Mouse (Mus musculus) intestine, postnatal 0 days (tissue): ENCODE results near the gene Amigo3. TPM values are rescaled to one million over a fixed set of nuclear protein-coding genes. Genes with fewer than 3 reads are reported as not detected.

Experiments used
- ATAC-seq: fragments of 200-750 bp; cut with Nextera tagmentation; 2 replicates; pipeline ENCODE4 v1.8.0; 2017; ENCODE audit warnings: mild to moderate bottlenecking, moderate TSS enrichment, moderate library complexity
- H3K27ac ChIP-seq: fragments of 300-500 bp; sonication (generic); 2 replicates; pipeline ENCODE4 v1.5.1; 2014; ENCODE audit warnings: mild to moderate bottlenecking, low read depth, low read length, moderate library complexity
- H3K27me3 ChIP-seq: fragments of 300-500 bp; sonication (generic); replicated peaks from 2 replicates; pipeline ENCODE4 v1.6.1; 2014; ENCODE audit warnings: low read length, mixed read lengths; ENCODE audit not compliant: control insufficient read depth, insufficient read depth
- H3K36me3 ChIP-seq: fragments of 300-500 bp; sonication (generic); 2 replicates; pipeline ENCODE4 v1.6.1; 2014; ENCODE audit warnings: mild to moderate bottlenecking, moderate library complexity; ENCODE audit not compliant: control insufficient read depth, insufficient read depth
- H3K4me1 ChIP-seq: fragments of 300-500 bp; sonication (generic); replicated peaks from 2 replicates; pipeline ENCODE4 v1.6.1; 2014; ENCODE audit warnings: antibody characterized with exemption, low read length, mixed read lengths; ENCODE audit not compliant: control insufficient read depth, insufficient read depth
- H3K4me2 ChIP-seq: fragments of 300-500 bp; sonication (generic); replicated peaks from 2 replicates; pipeline ENCODE4 v1.6.1; 2014; ENCODE audit warnings: low read depth, mild to moderate bottlenecking, moderate library complexity
- H3K4me3 ChIP-seq: fragments of 300-500 bp; sonication (generic); 2 replicates; pipeline ENCODE4 v1.5.1; 2014; ENCODE audit warnings: low read depth, low read length
- H3K9ac ChIP-seq: fragments of 300-500 bp; sonication (generic); 2 replicates; pipeline ENCODE4 v1.6.1; 2014; ENCODE audit warnings: mild to moderate bottlenecking, low read depth, low read length
- H3K9me3 ChIP-seq: fragments of 300-500 bp; sonication (generic); 2 replicates; pipeline ENCODE4 v1.6.1; 2016; ENCODE audit warnings: mixed run types; ENCODE audit not compliant: control insufficient read depth
- CTCF ChIP-seq: sonication (generic); IDR thresholded peaks from 2 replicates; pipeline ENCODE4 v1.5.1; 2016; ENCODE audit warnings: low read depth, mild to moderate bottlenecking, control low read depth, antibody characterized with exemption, moderate library complexity
- WGBS: fragments of 180-500 bp; shearing (Covaris S2); extraction: QIAGEN DNeasy Blood & Tissue Kit; methylation state at CpG from one replicate; pipeline ENCODE4 v1.1.7; 2014; 5-methylcytosine and 5-hydroxymethylcytosine counted together
- polyA plus RNA-seq: library from polyadenylated mRNA; unstranded; fragments of >200 nt; fragmentation: Nextera tagmentation; extraction: Ambion mirVana; gene quantifications from 2 replicates; pipeline ENCODE4 v1.2.1, GENCODE M21; 2015

The Amigo3 gene
- polyA plus RNA-seq, 1 experiment from 2014 or later: 4.4 TPM

GRCm38 (mm10) chr9:108054331-108055040, 1.5 kb downstream of the Amigo3 start:
- Histone ChIP-seq H3K36me3 (peaks cover 70% of the 10 kb centered on the region), H3K9ac (no peak overlapping the region), H3K4me1 (0 out of 2 replicates have a peak, but pooled peaks cover 6% of the 10 kb centered on the region), H3K4me3 (no peak overlapping the region), H3K27ac (no peak overlapping the region), H3K27me3 (no peaks in the 10 kb centered on the region), H3K9me3 (no peaks in the 10 kb centered on the region), H3K4me2 (no peak overlapping the region)
- 88% methylated on average over 22 of the region's 22 CpGs for WGBS
- TF ChIP-seq CTCF: no peak
- ATAC-seq: no peak

- Histone ChIP-seq H3K36me3 (peaks cover 76% of the 10 kb centered on the region), H3K4me3 (no peak overlapping the region), H3K9ac (no peak overlapping the region), H3K27ac (no peak overlapping the region), H3K4me2 (no peak overlapping the region), H3K4me1 (0 out of 2 replicates have a peak, but pooled peaks cover 3% of the 10 kb centered on the region), H3K27me3 (no peaks in the 10 kb centered on the region), H3K9me3 (no peaks in the 10 kb centered on the region)
- WGBS: 69% methylated on average over 1 of the region's 1 CpGs
- no peak for TF ChIP-seq CTCF
- ATAC-seq: no peak
These were observed 2.1 kb downstream of the Amigo3 start for GRCm38 (mm10) chr9:108055061-108055460.

- WGBS: 88% methylated on average over 6 of the region's 6 CpGs
- Histone ChIP-seq H3K4me1 (no peaks in the 10 kb centered on the region), H3K9ac (no peak overlapping the region; the same call in 1 of the 2 replicates), H3K27me3 (no peaks in the 10 kb centered on the region), H3K27ac (no peak overlapping the region), H3K4me3 (no peak overlapping the region), H3K36me3 (peaks cover 79% of the 10 kb centered on the region), H3K4me2 (no peak overlapping the region), H3K9me3 (no peaks in the 10 kb centered on the region)
- TF ChIP-seq CTCF: no peak
- no peak for ATAC-seq
These were observed 2.8 kb downstream of the Amigo3 start for GRCm38 (mm10) chr9:108055661-108056237.

- Histone ChIP-seq H3K9ac (no peak overlapping the region), H3K4me2 (no peak overlapping the region), H3K27ac (no peak overlapping the region), H3K36me3 (peaks cover 75% of the 10 kb centered on the region), H3K9me3 (no peaks in the 10 kb centered on the region), H3K27me3 (no peaks in the 10 kb centered on the region), H3K4me3 (no peak overlapping the region), H3K4me1 (no peaks in the 10 kb centered on the region)
- ATAC-seq: no peak
- TF ChIP-seq CTCF: no peak
- 80% methylated on average over 28 of the region's 28 CpGs for WGBS
These were observed 3.7 kb downstream of the Amigo3 start for GRCm38 (mm10) chr9:108056361-108057261.

- TF ChIP-seq CTCF: no peak
- no peak overlapping the region for H3K27ac ChIP-seq
- no peak overlapping the region for H3K9ac ChIP-seq
- 92% methylated on average over 5 of the region's 5 CpGs for WGBS
- ATAC-seq: no peak
- no peaks in the 10 kb centered on the region for H3K27me3 ChIP-seq
- no peak overlapping the region for H3K4me3 ChIP-seq
- H3K36me3 ChIP-seq: peaks cover 77% of the 10 kb centered on the region
- H3K4me2 ChIP-seq: no peak overlapping the region
- H3K4me1 ChIP-seq: no peaks in the 10 kb centered on the region
- no peaks in the 10 kb centered on the region for H3K9me3 ChIP-seq
These were observed 4.3 kb downstream of the Amigo3 start for GRCm38 (mm10) chr9:108057262-108057562.

- Histone ChIP-seq H3K4me3 (no peak overlapping the region), H3K9ac (no peak overlapping the region), H3K4me2 (no peak overlapping the region), H3K4me1 (no peaks in the 10 kb centered on the region), H3K36me3 (peaks cover 85% of the 10 kb centered on the region), H3K27me3 (no peaks in the 10 kb centered on the region), H3K27ac (no peak overlapping the region), H3K9me3 (no peaks in the 10 kb centered on the region)
- no peak for ATAC-seq
- no peak for TF ChIP-seq CTCF
- 95% methylated on average over 9 of the region's 9 CpGs for WGBS
These were observed 5.3 kb downstream of the Amigo3 start for GRCm38 (mm10) chr9:108058291-108058690.
